Mouse (Mus musculus) A20 (cell line): Measurements from ENCODE around the gene Sebox.
"Not testable (repeated sequence)": the region's sequence is repeated elsewhere in the genome, so short reads cannot be mapped to it uniquely, and the experiment has no call there.

Experiments
- DNase-seq: peaks from one replicate; pipeline ENCODE4 v3.0.0-alpha.2; 2011; ENCODE audit warnings: low read depth, low spot score

The Sebox gene

GRCm38 (mm10) chr11:78497544-78498522 lies 5.4 kb upstream of the Sebox start, which contains the start of gene Sarm1:
TSS of gene Sarm1 (minus strand) at chr11:78497754.
- peak; percentile 97 for DNase-seq

- DNase-seq: no peak
These were observed 4.2 kb upstream of the Sebox start, which contains the start of gene Vtn for GRCm38 (mm10) chr11:78499004-78499403. TSS of gene Vtn (plus strand) at chr11:78499091.

GRCm38 (mm10) chr11:78499543-78499942 lies 3.7 kb upstream of the Sebox start:
- DNase-seq: no peak

GRCm38 (mm10) chr11:78500623-78501202 lies 2.5 kb upstream of the Sebox start:
- no peak for DNase-seq

GRCm38 (mm10) chr11:78501529-78501928 lies 1.7 kb upstream of the Sebox start:
- DNase-seq: no peak

GRCm38 (mm10) chr11:78505430-78505829 lies 2.2 kb downstream of the Sebox start:
- DNase-seq: no peak

GRCm38 (mm10) chr11:78509148-78509547 lies 5.9 kb downstream of the Sebox start:
- peak; percentile 49 for DNase-seq

GRCm38 (mm10) chr11:78512025-78512957 lies 9.0 kb downstream of the Sebox start, which contains the start of the genes Tmem199 and Poldip2:
TSS of gene Tmem199 (minus strand) at chr11:78512172.
TSS of gene Poldip2 (plus strand) at chr11:78512193.
- DNase-seq: peak; percentile 93

GRCm38 (mm10) chr11:78513106-78513790 lies 10.0 kb downstream of the Sebox start:
- peak; percentile 16 for DNase-seq

GRCm38 (mm10) chr11:78515549-78516325 lies 12.5 kb downstream of the Sebox start:
- peak; percentile 37 for DNase-seq

- DNase-seq: no peak
These were observed 15.7 kb downstream of the Sebox start for GRCm38 (mm10) chr11:78518931-78519330.

GRCm38 (mm10) chr11:78521880-78522279 lies 18.6 kb downstream of the Sebox start:
- DNase-seq: no peak

GRCm38 (mm10) chr11:78522481-78522997 lies 19.3 kb downstream of the Sebox start:
- peak; percentile 41 for DNase-seq

GRCm38 (mm10) chr11:78523241-78523955 lies 20.2 kb downstream of the Sebox start:
- DNase-seq: no peak

- no peak for DNase-seq
These were observed 21.6 kb downstream of the Sebox start for GRCm38 (mm10) chr11:78524838-78525237.

GRCm38 (mm10) chr11:78528714-78529113 lies 25.5 kb downstream of the Sebox start:
- DNase-seq: no peak

- no peak for DNase-seq
These were observed 26.8 kb downstream of the Sebox start for GRCm38 (mm10) chr11:78530001-78530400.

GRCm38 (mm10) chr11:78531046-78531445 lies 27.8 kb downstream of the Sebox start:
- DNase-seq: no peak

- DNase-seq: not testable (repeated sequence)
These were observed 28.3 kb downstream of the Sebox start for GRCm38 (mm10) chr11:78531515-78531914.
